Mouse (Mus musculus) MEL (cell line): ENCODE results near the gene Arap2.

ENCODE experiments used
- CTCF ChIP-seq, 3 experiments: IDR thresholded peaks in 2 of 3; conservative IDR thresholded peaks in 1 of 3; 2 replicates each; pipeline ENCODE4 v1.5.1; 2011 to 2012; ENCODE audit warnings: low read length in 3 of 3, low read depth in 2 of 3, mild to moderate bottlenecking in 2 of 3, improper control_type of control experiment in 1 of 3, inconsistent platforms in 1 of 3, mixed read lengths in 1 of 3, moderate library complexity in 1 of 3; ENCODE audit not compliant: control insufficient read depth in 1 of 3, insufficient read depth in 1 of 3, poor library complexity in 1 of 3, severe bottlenecking in 1 of 3
- HCFC1 ChIP-seq: IDR thresholded peaks from 2 replicates; pipeline ENCODE4 v1.6.1; 2012; ENCODE audit warnings: low read depth, mild to moderate bottlenecking, inconsistent platforms, low read length, improper control_type of control experiment, moderate library complexity
- KAT2A ChIP-seq: conservative IDR thresholded peaks from 2 replicates; pipeline ENCODE4 v1.6.1; 2012; ENCODE audit warnings: low read depth, low read length, improper control_type of control experiment, inconsistent platforms
- RAD21 ChIP-seq: IDR thresholded peaks from 2 replicates; pipeline ENCODE4 v1.6.1; 2011; ENCODE audit warnings: mild to moderate bottlenecking, low read depth, low read length, improper control_type of control experiment
- ZNF384 ChIP-seq: IDR thresholded peaks from 2 replicates; pipeline ENCODE4 v1.6.1; 2012; ENCODE audit warnings: low read depth, mild to moderate bottlenecking, inconsistent platforms, low read length, improper control_type of control experiment

GRCm38 (mm10) chr5:62723261-62724105, 42.5 kb downstream of the Arap2 start:
- no peak for TF ChIP-seq CTCF (IDR thresholded peaks at IDR 0.05 in 2 of 3, conservative IDR thresholded peaks at IDR 0.05 in 1 of 3; ENCODE audit: control insufficient read depth in 1 of 3, insufficient read depth in 1 of 3, low read depth in 2 of 3, low read length in 3 of 3, poor library complexity in 1 of 3, severe bottlenecking in 1 of 3)
- TF ChIP-seq HCFC1: no peak
- no peak for TF ChIP-seq ZNF384
- no peak for TF ChIP-seq KAT2A
- TF ChIP-seq RAD21: no peak
